Mouse (Mus musculus) cerebellum, adult 8-10 months (tissue): ENCODE results near the gene Calhm5.

Source experiments
- DNase-seq: peaks from one replicate; pipeline ENCODE4 v3.0.0; 2022

The Calhm5 gene

GRCm38 (mm10) chr10:34069606-34070005 is 26.7 kb downstream of the Calhm5 start:
- DNase-seq, result no peak

GRCm38 (mm10) chr10:34066591-34066990 is 29.7 kb downstream of the Calhm5 start:
- no peak for DNase-seq

- no peak for DNase-seq
Measured at GRCm38 (mm10) chr10:34053987-34054386, 42.3 kb downstream of the Calhm5 start.

GRCm38 (mm10) chr10:34044210-34044609 is 52.1 kb downstream of the Calhm5 start, which contains the start of gene Calhm4:
Gene Calhm4 (minus strand): TSS chr10:34044310.
- DNase-seq, result no peak
